Mouse (Mus musculus) stomach, postnatal 0 days (tissue): ENCODE results near the gene Capn11.
A peak's percentile ranks its signal among the peaks of the same experiment; 100 is the strongest.

Experiments used
- CTCF ChIP-seq: IDR thresholded peaks from 2 replicates; pipeline ENCODE4 v1.5.1; 2016; ENCODE audit warnings: antibody characterized with exemption, low read depth, mild to moderate bottlenecking, moderate library complexity
- EP300 ChIP-seq: optimal IDR thresholded peaks from 2 replicates; pipeline ENCODE3; 2016; ENCODE audit warnings: antibody characterized with exemption

- TF ChIP-seq CTCF (peak; percentile 82), EP300 (peak; percentile 69)
Measured at GRCm38 (mm10) chr17:45629861-45630694, 29.0 kb downstream of the Capn11 start.
